Mouse (Mus musculus): ENCODE measurements at regions not wholly inside any gene's neighbourhood (a gene's known extent, or its start where the extent isn't known, plus 50 kb on each side); places are given as distances from the start of the nearest gene placed in this dataset.

DNA sequence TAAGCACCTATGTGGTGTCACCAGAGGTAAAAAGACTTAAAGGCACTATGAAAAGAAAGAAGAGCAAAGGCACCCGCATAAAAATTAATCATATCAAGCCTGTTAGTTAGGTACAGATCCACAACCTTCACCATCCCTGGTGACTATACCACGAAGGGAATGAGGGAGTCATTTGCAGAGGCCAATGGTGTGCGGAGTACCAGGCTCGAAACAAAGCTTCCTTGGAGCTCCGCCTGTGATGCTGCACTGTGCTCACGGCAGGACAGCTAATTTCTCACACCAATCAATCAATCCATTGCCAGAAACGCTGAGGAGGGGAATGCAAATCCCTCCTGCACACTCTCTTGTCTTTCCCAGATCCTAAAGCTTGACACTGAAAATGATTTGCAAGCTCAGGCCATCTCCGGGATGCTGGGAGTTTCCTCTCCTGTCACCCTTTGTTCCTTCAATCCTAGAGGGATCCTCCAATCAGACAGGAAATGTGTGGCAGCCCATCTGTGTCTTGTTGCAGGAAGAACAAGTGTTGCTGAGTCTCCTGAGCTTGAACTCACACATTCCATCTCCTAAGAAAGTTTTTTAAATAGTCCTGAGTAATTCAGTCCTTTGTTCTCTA lies 653.6 kb downstream of the Diaph3 start:
- Histone ChIP-seq H3K27ac (no peak overlapping the region), H3K4me3 (no peak overlapping the region), H3K9ac (no peak overlapping the region), H3K9me3 (no peaks in the 10 kb centered on the region), H3K36me3 (no peaks in the 10 kb centered on the region), H3K4me2 (replicated peaks) (no peak overlapping the region), H3K27me3 (no peaks in the 10 kb centered on the region), H3K4me1 (no peaks in the 10 kb centered on the region)
- no peak for ATAC-seq (ENCODE audit: insufficient number of reproducible peaks, insufficient read depth, low FRiP score, low TSS enrichment)
- WGBS, result 59% methylated on average over 8 of the region's 8 CpGs

GRCm38 (mm10) chr14:86484247-86484646 lies 656.8 kb downstream of the Diaph3 start:
- WGBS, result 90% methylated on average over 5 of the region's 5 CpGs
- ATAC-seq (ENCODE audit: insufficient number of reproducible peaks, insufficient read depth, low FRiP score, low TSS enrichment), result no peak
- no peak overlapping the region for H3K4me2 ChIP-seq (replicated peaks)
- no peaks in the 10 kb centered on the region for H3K4me1 ChIP-seq
- H3K4me3 ChIP-seq, result no peak overlapping the region
- H3K9ac ChIP-seq, result no peak overlapping the region
- no peaks in the 10 kb centered on the region for H3K36me3 ChIP-seq
- H3K27ac ChIP-seq, result no peak overlapping the region
- H3K9me3 ChIP-seq, result no peaks in the 10 kb centered on the region
- no peaks in the 10 kb centered on the region for H3K27me3 ChIP-seq

- H3K36me3 ChIP-seq, result no peaks in the 10 kb centered on the region
- no peak overlapping the region for H3K4me2 ChIP-seq (replicated peaks)
Observed at GRCm38 (mm10) chr14:86473604-86474003, 667.4 kb downstream of the Diaph3 start.

DNA sequence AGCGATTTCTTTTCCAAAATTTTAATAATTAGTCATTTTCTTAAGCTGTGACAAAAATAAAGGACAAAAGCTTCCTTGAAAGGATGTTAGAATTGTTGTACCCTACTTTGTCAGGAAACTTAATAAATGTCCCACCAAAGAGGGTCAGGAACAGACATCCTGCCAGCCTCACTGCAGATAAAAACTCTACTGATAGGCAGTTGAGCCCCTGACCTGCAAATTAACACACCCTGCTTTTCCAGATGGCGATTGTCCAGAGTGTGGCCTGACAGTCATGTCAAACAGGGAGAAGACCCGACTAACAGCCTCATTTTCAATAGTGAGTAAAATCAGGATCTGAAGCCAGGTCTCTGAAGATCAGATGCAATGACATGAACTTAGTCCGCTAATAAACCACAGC lies 670.6 kb downstream of the Diaph3 start:
- Histone ChIP-seq H3K36me3 (no peaks in the 10 kb centered on the region), H3K9ac (no peak overlapping the region), H3K27me3 (no peaks in the 10 kb centered on the region), H3K4me1 (0 out of 2 replicates have a peak, but pooled peaks cover 4% of the 10 kb centered on the region), H3K9me3 (no peaks in the 10 kb centered on the region), H3K27ac (no peak overlapping the region), H3K4me2 (replicated peaks) (no peak overlapping the region), H3K4me3 (no peak overlapping the region)
- no peak for ATAC-seq (ENCODE audit: insufficient number of reproducible peaks, insufficient read depth, low FRiP score, low TSS enrichment)
- WGBS, result 39% methylated on average over 4 of the region's 4 CpGs

More at GRCm38 (mm10) chr14:86473604-86474003, 667.4 kb downstream of the Diaph3 start:
- 83% methylated on average over 1 of the region's 1 CpGs for WGBS
- no peak overlapping the region for H3K27ac ChIP-seq
- H3K9ac ChIP-seq, result no peak overlapping the region
- no peak for ATAC-seq (ENCODE audit: insufficient number of reproducible peaks, insufficient read depth, low FRiP score, low TSS enrichment)
- no peaks in the 10 kb centered on the region for H3K27me3 ChIP-seq
- no peak overlapping the region for H3K4me3 ChIP-seq
- H3K9me3 ChIP-seq, result no peaks in the 10 kb centered on the region
- 0 out of 2 replicates have a peak, but pooled peaks cover 4% of the 10 kb centered on the region for H3K4me1 ChIP-seq

DNA sequence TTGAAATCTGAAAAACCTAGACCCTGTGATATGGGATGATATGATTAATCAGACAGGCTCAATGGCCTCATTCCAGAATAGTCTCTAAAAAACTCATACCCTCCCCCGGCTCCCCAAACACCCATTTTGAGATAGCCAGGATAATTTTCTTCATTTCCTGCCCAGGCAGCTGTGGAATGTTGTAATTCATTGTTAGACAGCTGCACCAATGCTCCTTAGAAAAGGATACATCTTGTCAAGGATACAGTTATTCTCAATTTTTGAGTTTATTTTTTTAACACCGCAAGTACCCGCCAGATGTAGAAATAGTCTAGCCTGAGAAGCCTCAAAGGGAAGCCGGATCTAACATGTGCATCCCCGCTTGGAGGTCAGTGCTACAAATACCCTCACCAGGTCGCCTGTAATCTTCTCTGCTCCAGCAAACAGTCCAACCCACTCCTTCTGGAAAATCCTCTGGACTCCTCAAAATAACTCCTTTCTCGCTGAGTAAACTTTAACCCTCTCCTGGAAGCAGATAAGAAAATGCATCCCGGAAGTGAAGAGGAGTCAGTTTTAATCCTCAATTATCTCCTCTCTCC lies 673.1 kb downstream of the Diaph3 start:
- no peak overlapping the region for H3K4me3 ChIP-seq
- 42% methylated on average over 8 of the region's 8 CpGs for WGBS
- no peak for ATAC-seq (ENCODE audit: insufficient number of reproducible peaks, insufficient read depth, low FRiP score, low TSS enrichment)
- no peak overlapping the region for H3K4me2 ChIP-seq (replicated peaks)
- no peak overlapping the region for H3K9ac ChIP-seq
- no peaks in the 10 kb centered on the region for H3K27me3 ChIP-seq
- H3K36me3 ChIP-seq, result no peaks in the 10 kb centered on the region
- no peak overlapping the region for H3K27ac ChIP-seq
- 0 out of 2 replicates have a peak, but pooled peaks cover 4% of the 10 kb centered on the region for H3K4me1 ChIP-seq
- H3K9me3 ChIP-seq, result no peaks in the 10 kb centered on the region

DNA sequence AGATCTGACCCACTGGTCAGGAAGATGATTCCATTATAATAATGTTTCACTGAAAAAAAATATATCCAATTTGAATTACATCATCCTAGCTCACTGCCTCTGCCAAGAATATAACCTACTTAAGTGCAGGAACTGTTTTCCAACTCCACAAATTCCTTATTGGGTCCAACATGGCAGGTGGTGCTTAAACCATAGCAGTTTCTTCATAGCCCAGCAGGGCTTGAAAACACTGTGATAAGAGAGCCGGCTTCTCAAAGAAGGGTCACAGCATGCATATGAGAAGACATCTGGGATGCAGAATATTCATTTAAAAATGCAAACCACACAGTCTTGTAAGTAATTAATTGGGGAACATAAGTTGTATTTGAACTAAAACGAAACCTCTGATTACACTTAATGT lies 677.6 kb downstream of the Diaph3 start:
- H3K27me3 ChIP-seq, result no peaks in the 10 kb centered on the region
- WGBS, result 87% methylated on average over 2 of the region's 2 CpGs
- no peaks in the 10 kb centered on the region for H3K4me1 ChIP-seq
- no peaks in the 10 kb centered on the region for H3K36me3 ChIP-seq
- H3K9me3 ChIP-seq, result no peaks in the 10 kb centered on the region
- no peak overlapping the region for H3K27ac ChIP-seq
- no peak overlapping the region for H3K4me3 ChIP-seq
- no peak overlapping the region for H3K9ac ChIP-seq
- no peak overlapping the region for H3K4me2 ChIP-seq (replicated peaks)
- no peak for ATAC-seq (ENCODE audit: insufficient number of reproducible peaks, insufficient read depth, low FRiP score, low TSS enrichment)

- Histone ChIP-seq H3K4me2 (replicated peaks) (no peak overlapping the region), H3K27ac (no peak overlapping the region), H3K36me3 (no peaks in the 10 kb centered on the region), H3K4me3 (no peak overlapping the region), H3K27me3 (no peaks in the 10 kb centered on the region), H3K4me1 (no peaks in the 10 kb centered on the region), H3K9ac (no peak overlapping the region), H3K9me3 (no peaks in the 10 kb centered on the region)
- 76% methylated on average over 2 of the region's 2 CpGs for WGBS
- ATAC-seq (ENCODE audit: insufficient number of reproducible peaks, insufficient read depth, low FRiP score, low TSS enrichment), result no peak
Observed at GRCm38 (mm10) chr14:86453142-86453541, 687.9 kb downstream of the Diaph3 start.

DNA sequence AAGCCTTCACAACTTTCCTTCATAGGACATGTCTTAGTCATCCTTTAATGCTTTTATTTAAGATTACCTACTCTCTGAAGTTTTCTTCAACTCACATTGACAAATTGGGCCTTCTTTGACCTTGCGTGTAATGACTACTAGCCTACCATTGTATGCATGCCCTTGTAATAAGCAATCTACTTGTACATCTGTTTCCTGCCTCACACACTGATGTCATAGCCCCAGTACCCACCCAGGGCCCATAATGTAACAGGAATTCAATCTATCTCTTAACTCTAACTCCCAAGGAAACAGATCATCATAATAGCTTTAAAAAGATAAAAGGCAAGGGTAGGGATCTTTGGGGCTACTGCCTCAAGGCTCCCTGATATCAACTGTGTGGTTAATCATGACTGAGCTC lies 690.4 kb downstream of the Diaph3 start:
- Histone ChIP-seq H3K36me3 (no peaks in the 10 kb centered on the region), H3K4me3 (no peak overlapping the region), H3K9ac (no peak overlapping the region), H3K27ac (no peak overlapping the region), H3K4me1 (no peaks in the 10 kb centered on the region), H3K27me3 (no peaks in the 10 kb centered on the region), H3K4me2 (replicated peaks) (no peak overlapping the region), H3K9me3 (no peaks in the 10 kb centered on the region)
- no peak for ATAC-seq (ENCODE audit: insufficient number of reproducible peaks, insufficient read depth, low FRiP score, low TSS enrichment)
- 92% methylated on average over 1 of the region's 1 CpGs for WGBS

DNA sequence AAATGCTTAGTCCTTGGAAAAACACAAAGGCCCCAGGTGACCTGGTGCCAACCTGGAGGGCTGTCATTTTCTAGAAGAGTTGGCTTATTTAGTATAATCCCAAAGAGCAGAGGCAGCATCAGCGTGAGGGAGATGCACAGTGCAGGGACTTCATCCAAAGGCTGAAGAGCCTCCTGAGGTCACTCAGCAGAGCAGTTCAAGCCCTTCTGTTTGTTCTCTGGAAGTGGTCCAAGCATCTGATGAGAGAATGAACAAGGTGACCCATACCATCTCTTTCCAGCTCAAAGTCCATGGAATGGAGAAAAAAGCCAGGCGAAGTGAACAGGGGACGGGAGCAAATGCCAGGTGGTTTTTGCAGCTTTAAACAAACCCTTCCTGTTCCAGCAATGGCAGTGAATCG lies 695.9 kb downstream of the Diaph3 start:
- ATAC-seq (ENCODE audit: insufficient number of reproducible peaks, insufficient read depth, low FRiP score, low TSS enrichment), result no peak
- Histone ChIP-seq H3K9ac (no peak overlapping the region), H3K4me2 (replicated peaks) (no peak overlapping the region), H3K27me3 (no peaks in the 10 kb centered on the region), H3K36me3 (no peaks in the 10 kb centered on the region), H3K4me1 (no peaks in the 10 kb centered on the region), H3K27ac (no peak overlapping the region), H3K4me3 (no peak overlapping the region), H3K9me3 (no peaks in the 10 kb centered on the region)
- WGBS, result 78% methylated on average over 4 of the region's 4 CpGs

GRCm38 (mm10) chr14:86443921-86444835 lies 696.9 kb downstream of the Diaph3 start:
- Histone ChIP-seq H3K36me3 (no peaks in the 10 kb centered on the region), H3K27ac (no peak overlapping the region), H3K27me3 (no peaks in the 10 kb centered on the region), H3K4me3 (no peak overlapping the region), H3K4me2 (replicated peaks) (no peak overlapping the region), H3K4me1 (no peaks in the 10 kb centered on the region), H3K9me3 (no peaks in the 10 kb centered on the region), H3K9ac (no peak overlapping the region)
- no peak for ATAC-seq (ENCODE audit: insufficient number of reproducible peaks, insufficient read depth, low FRiP score, low TSS enrichment)
- 35% methylated on average over 5 of the region's 5 CpGs for WGBS

DNA sequence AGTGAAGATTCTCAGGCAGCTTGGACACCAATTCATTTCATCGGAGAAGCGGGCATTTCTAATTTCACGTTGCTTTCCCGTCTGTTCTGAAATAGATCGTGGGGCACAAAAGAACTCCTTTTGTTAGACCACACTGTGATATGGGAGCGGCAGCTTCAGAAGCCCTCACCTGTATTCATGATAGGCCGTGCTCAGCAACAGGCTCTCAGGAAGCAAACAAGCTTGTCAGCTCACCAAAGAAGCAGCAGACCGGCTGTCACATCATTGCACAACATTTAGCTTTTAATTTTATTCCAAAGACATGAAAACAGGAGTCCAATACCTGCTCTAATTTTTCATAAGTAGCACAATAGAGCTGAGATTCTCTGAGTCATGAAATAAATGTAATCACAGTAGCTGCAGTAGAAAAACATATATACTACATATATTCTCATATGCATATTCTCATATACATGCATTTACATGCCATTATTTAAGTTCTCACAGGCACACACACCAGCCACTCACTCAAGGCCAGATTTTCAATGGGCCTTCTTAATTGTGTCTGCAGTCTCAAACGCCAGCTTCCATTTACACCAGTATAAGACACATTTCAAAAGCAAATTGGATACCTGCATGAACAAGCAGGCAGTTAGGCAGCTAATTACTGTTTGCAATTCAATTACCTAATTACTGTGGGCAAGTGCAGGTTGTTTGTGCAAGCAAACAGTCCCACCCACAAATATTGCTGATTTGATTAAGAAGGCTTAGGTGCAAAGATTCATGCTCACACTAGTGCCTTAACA lies 698.9 kb downstream of the Diaph3 start:
- no peak overlapping the region for H3K27ac ChIP-seq
- no peak overlapping the region for H3K9ac ChIP-seq
- H3K36me3 ChIP-seq, result no peaks in the 10 kb centered on the region
- WGBS, result 81% methylated on average over 9 of the region's 9 CpGs
- H3K4me1 ChIP-seq, result no peaks in the 10 kb centered on the region
- no peak overlapping the region for H3K4me3 ChIP-seq
- no peak for ATAC-seq (ENCODE audit: insufficient number of reproducible peaks, insufficient read depth, low FRiP score, low TSS enrichment)
- H3K9me3 ChIP-seq, result no peaks in the 10 kb centered on the region
- H3K27me3 ChIP-seq, result no peaks in the 10 kb centered on the region
- H3K4me2 ChIP-seq (replicated peaks), result no peak overlapping the region
